In genomic region chr2:160433252-160433651, GRCm38 (mm10) we compare ENCODE assay signal across 7 mouse cellular contexts.
A peak's percentile ranks its signal among the peaks of the same experiment; 100 is the strongest.
DNase-seq lines count a peak whose midpoint lies in the region.

No protein-coding gene starts in this region.

- peak; percentile 48 to 74 for DNase-seq in adrenal gland, adult (ENCODE audit: inconsistent age in 2 of 2, low spot score in 1 of 2)
- DNase-seq in brain, adult 2 months (ENCODE audit: low read depth, low spot score) = peak; percentile 95
- peak; percentile 42 to 60 for DNase-seq in frontal cortex, postnatal 25 days (ENCODE audit: low spot score in 2 of 2)
- DNase-seq in heart, postnatal 4 days = peak; percentile 86
- DNase-seq in layer of hippocampus, postnatal 25 days (ENCODE audit: extremely low spot score in 1 of 2, low spot score in 1 of 2) = peak; percentile 63 to 65
- peak; percentile 56 for DNase-seq in lung, postnatal 25 days (ENCODE audit: low spot score)
- DNase-seq in yolk sac, embryonic 10.5 days (ENCODE audit: low spot score) = peak; percentile 19

Comparison
In these comparisons a context has a peak if more than half of its experiments do, and no peak if none do; other contexts are left out.
1. Peak in every context shown above with its lines: DNase-seq.
2. DNase-seq: peak in every context shown above with its lines; median percentile 95 in brain, adult 2 months; 86 in heart, postnatal 4 days; 64 in layer of hippocampus, postnatal 25 days; 61 in adrenal gland, adult; 56 in lung, postnatal 25 days; 51 in frontal cortex, postnatal 25 days; 19 in yolk sac, embryonic 10.5 days.